Mouse (Mus musculus) ovary, postnatal 14 days (tissue): ENCODE results near the gene Strada.
"Not testable (repeated sequence)": the region's sequence is repeated elsewhere in the genome, so short reads cannot be mapped to it uniquely, and the experiment has no call there.

ENCODE experiments used
- DNase-seq: peaks from one replicate; pipeline ENCODE4 v3.0.0; 2022; ENCODE audit warnings: low spot score

Strada gene

GRCm38 (mm10) chr11:106202123-106202465 lies at the start of gene Strada:
Strada (minus strand) TSS chr11:106202168.
- no peak for DNase-seq

- no peak for DNase-seq
These were observed 47.4 kb upstream of the Strada start for GRCm38 (mm10) chr11:106249326-106249725.

- DNase-seq = no peak
These were observed 44.9 kb upstream of the Strada start for GRCm38 (mm10) chr11:106246834-106247233.

- not testable (repeated sequence) for DNase-seq
These were observed 32.0 kb upstream of the Strada start for GRCm38 (mm10) chr11:106233978-106234377.

- DNase-seq = no peak
These were observed 18.6 kb upstream of the Strada start for GRCm38 (mm10) chr11:106220603-106221002.

- peak; percentile 77 for DNase-seq
These were observed 14.9 kb upstream of the Strada start, which contains the start of gene Ddx42 for GRCm38 (mm10) chr11:106216730-106217490. Ddx42 (plus strand) TSS chr11:106216926.

- DNase-seq = peak; percentile 84
These were observed 14.2 kb upstream of the Strada start, which contains the start of gene Ccdc47 for GRCm38 (mm10) chr11:106215927-106216729. Ccdc47 (minus strand) TSS chr11:106216344.

GRCm38 (mm10) chr11:106215450-106215859 lies 13.5 kb upstream of the Strada start:
- no peak for DNase-seq

GRCm38 (mm10) chr11:106214856-106215255 lies 12.9 kb upstream of the Strada start:
- DNase-seq = no peak

- DNase-seq = no peak
These were observed 10.8 kb upstream of the Strada start for GRCm38 (mm10) chr11:106212771-106213170.

- no peak for DNase-seq
These were observed 438 bp downstream of the Strada start for GRCm38 (mm10) chr11:106201337-106202122.

- DNase-seq = no peak
These were observed 1.2 kb downstream of the Strada start for GRCm38 (mm10) chr11:106200756-106201155.

- not testable (repeated sequence) for DNase-seq
These were observed 2.0 kb downstream of the Strada start for GRCm38 (mm10) chr11:106199997-106200396.

GRCm38 (mm10) chr11:106198277-106198676 lies 3.7 kb downstream of the Strada start:
- no peak for DNase-seq

- DNase-seq = no peak
These were observed 6.6 kb downstream of the Strada start for GRCm38 (mm10) chr11:106195341-106195740.

GRCm38 (mm10) chr11:106194891-106195290 lies 7.1 kb downstream of the Strada start:
- no peak for DNase-seq

GRCm38 (mm10) chr11:106194155-106194541 lies 7.8 kb downstream of the Strada start:
- DNase-seq = no peak

- peak; percentile 93 for DNase-seq
These were observed 8.4 kb downstream of the Strada start for GRCm38 (mm10) chr11:106193371-106194154.

GRCm38 (mm10) chr11:106192657-106193370 lies 9.2 kb downstream of the Strada start:
- DNase-seq = no peak

- no peak for DNase-seq
These were observed 9.7 kb downstream of the Strada start for GRCm38 (mm10) chr11:106192241-106192640.

- DNase-seq = no peak
These were observed 10.3 kb downstream of the Strada start for GRCm38 (mm10) chr11:106191716-106192115.
